Mouse (Mus musculus) testis, adult 2 months (tissue): ENCODE measurements around the gene Col20a1.

Source experiments
- CTCF ChIP-seq: fragments of 200-500 bp; IDR thresholded peaks from 2 replicates; pipeline ENCODE4 v1.5.1; 2012; ENCODE audit warnings: low read depth, mild to moderate bottlenecking, inconsistent platforms, low read length, moderate library complexity; ENCODE audit not compliant: control insufficient read depth, insufficient read depth, insufficient replicate concordance
- POLR2A ChIP-seq: fragments of 200-500 bp; IDR thresholded peaks from 2 replicates; pipeline ENCODE4 v1.6.1; 2012; ENCODE audit warnings: low read depth, mild to moderate bottlenecking, inconsistent platforms, low read length, moderate library complexity; ENCODE audit not compliant: control insufficient read depth

GRCm38 (mm10) chr2:181042376-181042775 lies 56.0 kb downstream of the Col20a1 start:
- TF ChIP-seq POLR2A (no peak), CTCF (no peak)
